Mouse (Mus musculus): ENCODE data around the gene Dyrk3.
"Not testable (repeated sequence)": the region's sequence is repeated elsewhere in the genome, so short reads cannot be mapped to it uniquely, and the experiment has no call there.

The Dyrk3 gene

GRCm38 (mm10) chr1:131138191-131139016, at the start of gene Dyrk3:
TSS of gene Dyrk3 (minus strand) at chr1:131138340.
- peak; percentile 87 for DNase-seq

DNA sequence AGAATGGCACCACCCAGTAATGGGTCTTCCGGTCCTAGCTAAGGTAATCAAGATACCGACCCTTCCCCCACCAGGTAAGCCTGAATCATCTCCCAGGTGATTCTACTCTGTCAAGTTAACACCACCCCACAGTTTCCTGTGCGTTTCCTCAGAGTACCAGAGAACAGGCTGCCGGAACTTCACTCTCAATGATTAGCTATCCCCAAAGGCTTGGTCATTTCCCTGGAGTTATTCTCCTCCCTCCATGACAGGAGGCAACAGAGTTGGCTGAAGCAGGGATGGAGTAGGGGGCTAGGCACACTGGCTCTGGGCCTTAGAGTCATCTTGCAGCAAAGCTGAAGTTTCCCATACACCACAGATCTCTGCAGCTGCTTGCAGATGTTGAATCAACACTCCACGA, 49.7 kb upstream of the Dyrk3 start:
- no peak for DNase-seq

DNA sequence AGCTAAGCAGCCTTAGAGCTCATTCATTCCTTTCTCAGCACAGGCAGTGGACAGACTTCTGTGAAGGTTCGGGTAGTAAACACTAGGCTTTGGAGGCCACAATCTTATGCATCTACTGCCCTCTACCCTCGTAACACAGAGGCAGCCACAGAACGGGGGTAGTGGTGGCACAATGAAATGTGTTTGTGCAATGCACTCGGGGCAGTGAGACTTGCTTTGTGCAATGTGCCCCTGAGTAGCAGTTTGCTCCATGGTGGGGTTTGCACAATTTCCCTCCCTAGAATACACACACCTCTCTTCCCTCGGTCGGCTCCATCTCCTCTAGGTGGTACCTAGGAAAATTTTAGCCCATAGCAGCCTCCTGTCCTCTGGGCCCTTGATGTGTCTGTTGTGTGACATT, 48.9 kb upstream of the Dyrk3 start:
- DNase-seq = no peak

DNA sequence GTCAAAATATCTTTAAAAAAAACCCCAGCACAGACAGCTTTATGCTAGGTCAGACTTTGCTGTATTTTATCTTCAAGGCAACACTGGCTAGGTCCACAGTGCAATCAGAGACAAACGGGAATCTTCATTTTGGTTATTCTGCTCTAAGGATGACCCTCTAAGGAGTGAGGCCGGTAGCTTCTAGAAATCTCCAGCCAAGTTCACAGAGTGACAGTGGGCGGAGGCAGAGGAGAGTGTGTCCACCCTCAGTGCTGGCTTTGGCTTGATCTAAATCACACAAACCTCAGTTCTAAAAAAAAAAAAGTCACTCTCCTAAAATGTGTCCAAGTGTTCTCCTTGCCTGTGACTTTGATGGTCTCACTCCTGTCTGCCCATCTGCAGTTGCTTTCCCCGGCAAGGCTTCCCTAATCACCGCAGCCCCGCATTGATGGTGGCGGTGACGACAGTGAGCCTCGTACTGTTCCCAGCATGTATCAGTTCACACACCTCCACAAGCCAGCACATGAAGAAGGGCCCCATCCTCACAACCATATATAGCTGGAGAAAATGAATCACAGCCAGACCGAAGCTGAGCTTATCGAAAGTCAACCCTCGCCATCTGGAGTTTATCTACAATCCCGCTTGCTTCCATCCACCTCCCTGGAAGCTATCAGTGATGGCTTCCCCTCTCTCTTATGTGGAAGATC, 47.8 kb upstream of the Dyrk3 start:
- no peak for DNase-seq

- DNase-seq = no peak
Observed at GRCm38 (mm10) chr1:131184956-131185660, 47.0 kb upstream of the Dyrk3 start.

DNA sequence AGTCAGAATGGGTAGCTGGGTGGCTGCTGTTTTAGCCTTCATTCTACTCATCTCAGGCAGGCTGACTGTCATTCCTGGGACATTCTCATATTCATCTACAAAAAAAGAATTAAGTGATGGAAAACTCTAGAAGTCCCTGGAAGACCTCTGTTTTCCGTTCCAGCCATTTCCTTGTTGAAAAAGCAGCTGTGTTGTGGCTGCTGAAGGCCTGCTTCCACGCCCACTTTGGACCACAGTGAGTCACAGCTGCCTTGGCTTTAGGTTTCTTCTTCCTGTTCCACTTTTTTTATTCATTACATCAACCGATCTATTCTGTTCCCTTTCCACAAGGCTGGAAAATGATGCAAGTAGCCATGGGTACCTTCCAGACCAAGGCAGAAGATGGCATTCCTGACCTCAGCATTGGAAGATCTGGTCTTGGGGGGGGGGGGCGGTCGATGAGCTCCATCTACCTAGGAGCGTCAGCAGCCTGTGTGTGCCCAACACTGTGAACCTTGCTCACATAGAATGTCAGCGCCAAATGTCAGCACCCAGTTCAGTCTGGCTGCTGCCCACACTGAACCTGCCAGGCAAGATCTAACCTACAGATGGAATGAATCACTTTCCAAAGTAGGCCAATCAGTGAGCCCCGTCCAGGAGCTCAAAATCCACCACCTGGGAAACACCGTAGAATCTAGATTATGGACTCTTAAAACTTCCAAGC, 46.3 kb upstream of the Dyrk3 start:
- DNase-seq = no peak

GRCm38 (mm10) chr1:131183201-131183600, 45.1 kb upstream of the Dyrk3 start:
- no peak for DNase-seq

- DNase-seq = peak; percentile 66
Observed at GRCm38 (mm10) chr1:131181642-131182527, 43.7 kb upstream of the Dyrk3 start.

DNA sequence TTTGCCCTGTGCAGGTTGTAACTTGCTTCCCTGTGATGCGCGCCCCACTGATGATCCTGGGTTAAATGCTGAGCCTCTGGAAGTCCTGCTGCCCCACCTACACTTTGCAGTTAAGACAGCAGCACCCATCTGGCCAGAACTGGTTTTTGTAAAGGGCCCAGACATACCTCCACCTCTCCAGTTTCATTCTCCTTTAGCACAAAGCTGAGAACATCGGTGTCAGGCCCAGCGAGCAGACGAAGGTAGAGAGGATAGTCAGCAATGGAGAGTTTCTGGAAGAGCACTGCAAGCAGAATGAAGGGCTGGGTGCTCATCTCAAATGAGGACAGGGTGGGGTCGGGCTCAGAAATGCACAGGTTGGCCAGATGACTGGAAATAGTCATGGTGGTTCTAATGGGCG, 42.2 kb upstream of the Dyrk3 start:
- no peak for DNase-seq

- DNase-seq = no peak
Observed at GRCm38 (mm10) chr1:131178083-131178482, 39.9 kb upstream of the Dyrk3 start.

DNA sequence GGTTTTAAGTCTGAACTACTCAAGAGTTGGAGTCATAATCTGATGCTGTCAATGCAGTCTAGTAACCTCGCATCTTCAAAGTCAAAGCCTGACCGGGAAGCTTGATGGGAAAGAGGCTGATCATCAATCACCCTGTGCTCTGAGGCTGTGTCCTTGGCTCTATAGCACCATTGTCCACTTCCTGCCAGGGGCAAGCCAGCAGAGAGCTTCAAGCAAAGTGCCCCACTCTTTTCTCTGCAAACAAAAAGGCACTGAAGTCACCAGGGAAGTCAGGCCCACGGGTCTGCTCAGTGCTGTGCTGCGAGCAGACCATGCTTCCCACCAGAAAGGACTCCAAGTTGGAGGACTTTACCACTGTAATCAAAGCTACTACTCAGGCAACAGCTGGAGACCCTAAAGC, 39.1 kb upstream of the Dyrk3 start:
- DNase-seq = no peak

DNA sequence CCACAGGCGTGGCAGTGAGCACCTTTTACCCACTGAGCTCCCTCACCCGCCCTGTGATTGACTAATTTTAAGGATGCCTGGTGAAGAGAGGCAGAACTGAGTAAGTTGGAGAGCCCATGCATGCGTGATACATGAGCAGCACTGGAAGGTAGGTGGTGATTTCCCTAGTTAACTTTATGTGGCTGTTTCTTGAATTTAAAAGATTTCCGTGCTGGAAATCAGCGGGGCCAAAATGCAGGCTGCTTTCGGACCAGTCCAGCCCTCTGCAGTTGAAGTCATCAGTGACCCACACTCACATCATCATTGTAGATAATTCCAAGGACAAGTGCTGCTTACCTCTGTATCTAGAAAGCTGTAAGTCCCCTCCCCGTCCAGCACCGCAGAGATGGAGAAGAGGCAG, 37.7 kb upstream of the Dyrk3 start:
- no peak for DNase-seq

- no peak for DNase-seq
Observed at GRCm38 (mm10) chr1:131175189-131175588, 37.0 kb upstream of the Dyrk3 start.

- no peak for DNase-seq
Observed at GRCm38 (mm10) chr1:131174299-131174861, 36.2 kb upstream of the Dyrk3 start.

GRCm38 (mm10) chr1:131173809-131174208, 35.7 kb upstream of the Dyrk3 start:
- no peak for DNase-seq

GRCm38 (mm10) chr1:131173001-131173400, 34.9 kb upstream of the Dyrk3 start:
- DNase-seq = no peak

DNA sequence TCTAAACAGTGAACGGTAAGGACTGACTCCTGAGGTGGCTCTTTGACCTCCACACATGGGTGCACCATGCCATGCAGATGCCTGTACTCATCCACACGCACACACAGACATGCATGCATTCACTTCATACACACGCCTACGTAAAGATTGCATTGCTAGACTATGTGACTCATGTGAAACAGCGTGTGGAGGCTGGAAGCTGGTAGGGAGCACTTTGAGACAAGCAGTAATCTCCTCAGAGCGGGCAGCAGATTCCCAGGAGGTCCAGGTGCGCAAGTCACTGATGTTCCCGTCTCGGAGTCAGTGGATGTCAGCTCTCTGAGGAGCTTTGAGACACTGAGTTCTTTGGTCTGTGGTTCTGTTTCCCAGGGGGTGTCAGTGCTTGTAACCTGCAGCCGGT, 29.5 kb upstream of the Dyrk3 start:
- DNase-seq = no peak

- no peak for DNase-seq
Observed at GRCm38 (mm10) chr1:131164427-131164826, 26.3 kb upstream of the Dyrk3 start.

DNA sequence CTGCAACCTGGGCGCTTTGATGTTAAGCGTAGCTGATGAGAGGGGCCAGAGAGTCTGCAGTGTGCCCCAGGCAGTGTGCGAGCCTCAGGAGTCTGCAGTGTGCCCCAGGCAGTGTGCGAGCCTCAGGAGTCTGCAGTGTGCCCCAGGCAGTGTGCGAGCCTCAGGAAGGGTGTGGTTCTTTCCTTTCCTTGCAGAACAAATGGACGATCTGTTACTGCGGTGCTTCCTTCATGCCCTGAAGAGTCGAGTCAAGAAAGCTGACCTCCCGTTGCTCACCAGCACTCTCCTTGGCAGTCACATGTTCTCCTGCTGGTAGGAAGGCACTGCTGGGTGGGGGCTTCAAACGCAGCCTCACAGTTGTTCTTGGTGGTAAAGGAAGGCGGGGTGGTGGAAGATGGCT, 23.0 kb upstream of the Dyrk3 start:
- no peak for DNase-seq

DNA sequence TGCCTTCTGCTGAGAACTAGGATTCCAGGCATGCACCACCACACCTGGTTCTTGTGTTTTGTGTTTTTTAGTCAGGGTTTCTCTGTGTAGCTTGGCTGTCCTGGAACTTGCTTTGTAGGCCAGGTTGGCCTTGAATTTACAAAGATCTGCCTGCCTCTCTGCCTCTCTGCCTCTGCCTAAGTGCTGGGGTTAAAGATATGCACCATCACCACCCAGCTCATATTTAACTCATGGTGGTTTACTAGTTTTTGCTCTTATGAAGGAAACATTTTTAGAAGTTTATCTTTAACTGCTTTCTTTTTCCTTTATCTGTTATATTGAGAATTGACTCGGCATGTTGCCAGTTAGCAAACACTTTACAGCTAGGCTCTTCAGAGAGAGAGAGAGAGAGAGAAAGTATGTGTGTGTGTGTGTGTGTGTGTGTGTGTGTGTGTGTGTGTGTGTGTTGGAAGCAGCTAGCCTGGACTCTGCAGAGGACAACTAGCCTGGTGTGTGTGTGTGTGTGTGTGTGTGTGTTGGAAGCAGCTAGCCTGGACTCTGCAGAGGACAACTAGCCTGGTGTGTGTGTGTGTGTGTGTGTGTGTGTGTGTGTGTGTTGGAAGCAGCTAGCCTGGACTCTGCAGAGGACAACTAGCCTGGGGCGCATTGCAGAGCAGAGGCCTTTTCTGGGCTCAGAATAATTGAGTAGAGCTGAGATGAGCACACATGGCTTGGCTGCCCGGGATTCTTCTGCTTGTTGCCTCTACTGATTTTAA, 21.6 kb upstream of the Dyrk3 start:
- not testable (repeated sequence) for DNase-seq

DNA sequence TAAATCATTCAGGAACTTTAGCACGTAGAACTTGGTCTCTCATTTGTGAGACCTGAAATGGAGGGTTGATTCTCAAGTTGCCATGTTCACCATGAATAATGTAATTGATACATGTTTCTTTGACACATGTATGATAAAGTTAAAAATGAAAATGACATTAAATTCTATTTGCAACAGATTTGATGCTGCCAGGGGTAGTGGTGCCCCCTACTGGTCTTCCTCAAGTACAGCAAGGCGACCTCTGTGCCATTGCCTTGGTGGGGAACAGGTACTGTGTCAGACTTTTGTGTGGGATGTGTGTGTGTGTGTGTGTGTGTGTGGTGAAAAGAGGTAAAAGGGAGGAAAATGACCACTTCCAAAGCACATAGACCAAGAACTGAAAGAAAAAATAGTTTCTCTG, 17.3 kb upstream of the Dyrk3 start:
- DNase-seq = no peak

Measured in cerebellum, adult 9-11 months (tissue).